ENCODE assay signal across 8 mouse cellular contexts in the genomic region with DNA sequence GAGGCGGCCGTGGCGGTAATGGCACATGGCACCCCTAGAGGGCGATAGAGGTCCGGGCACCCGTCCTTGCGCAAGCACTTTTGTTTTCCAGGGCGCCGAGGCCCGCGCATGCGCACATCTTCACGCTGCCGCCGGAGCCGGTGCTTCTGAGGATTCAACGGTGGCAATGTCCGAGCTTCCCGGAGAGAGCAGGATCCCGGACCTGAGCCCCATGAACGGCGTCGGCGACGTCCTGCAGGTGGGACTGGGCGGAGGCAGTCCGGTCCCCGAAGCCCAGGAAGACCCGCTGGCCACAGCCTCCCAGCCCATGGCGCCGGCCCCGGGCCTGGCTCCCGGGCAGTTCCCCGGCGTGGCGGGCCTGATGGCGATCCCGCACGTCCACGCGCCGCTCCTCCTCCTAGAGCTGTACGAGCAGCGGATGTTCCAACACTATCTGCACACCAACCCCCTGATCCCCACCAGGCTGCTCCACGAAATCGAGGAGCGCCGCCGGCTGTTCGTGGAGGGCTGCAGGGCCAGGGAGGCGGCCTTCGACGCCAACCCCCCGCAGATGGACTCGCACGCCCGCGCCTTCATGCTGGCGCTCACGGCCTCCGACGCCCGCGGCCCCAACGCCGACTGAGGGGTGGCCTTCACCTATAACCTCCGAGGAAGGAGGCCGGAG. TPM values are rescaled to one million over a fixed set of nuclear protein-coding genes. Genes with fewer than 3 reads are reported as not detected.
DNase-seq lines count a peak whose midpoint lies in the region; ATAC-seq and TF ChIP-seq lines count a peak whose summit lies in the region.

TSS of gene Eid2b (plus strand) at position 125 of the 664 bp plus-strand sequence.

- TF ChIP-seq POLR2A in brain, embryonic 14.5 days (IDR thresholded peaks at IDR 0.05; ENCODE audit: borderline replicate concordance, extremely low read depth, insufficient read depth, insufficient read length, poor library complexity, severe bottlenecking), result peak; percentile 50; the same call in 1 of the 2 replicates
- peak; percentile 57; the same call in 1 of the 2 replicates for TF ChIP-seq POLR2A in limb, embryonic 14.5 days (IDR thresholded peaks at IDR 0.05; ENCODE audit: borderline replicate concordance, extremely low read depth, insufficient read depth, insufficient read length)

- no peaks in the 10 kb centered on the region for H3K79me2 ChIP-seq in C2C12 (ENCODE audit: control insufficient read depth, insufficient read depth)

- H3K27me3 ChIP-seq in C2C12 (ENCODE audit: control insufficient read depth, insufficient read depth, insufficient read length), result no peaks in the 10 kb centered on the region
- H3K27me3 ChIP-seq in heart, embryonic 10.5 days (ENCODE audit: insufficient read depth, poor library complexity, severe bottlenecking), result no peaks in the 10 kb centered on the region
- H3K27me3 ChIP-seq in kidney, embryonic 14.5 days (ENCODE audit: control insufficient read depth, insufficient read depth, low read length), result no peaks in the 10 kb centered on the region
- no peaks in the 10 kb centered on the region for H3K27me3 ChIP-seq in limb, embryonic 14.5 days (ENCODE audit: control insufficient read depth, insufficient read depth, low read length)
- no peaks in the 10 kb centered on the region for H3K27me3 ChIP-seq in midbrain, postnatal 0 days (ENCODE audit: insufficient read depth, low read length)

- ATAC-seq in erythroblast, adult 5-6 weeks (replicated peaks; ENCODE audit: low FRiP score, poor library complexity, severe bottlenecking), result peak; percentile 95
- ATAC-seq in kidney, embryonic 14.5 days (ENCODE audit: low FRiP score, low TSS enrichment), result peak; percentile 82
- ATAC-seq in limb, embryonic 14.5 days (ENCODE audit: low FRiP score, low read depth), result peak; percentile 71
- ATAC-seq in midbrain, postnatal 0 days (ENCODE audit: low FRiP score), result peak; percentile 68

- H3K9ac ChIP-seq in kidney, embryonic 14.5 days (ENCODE audit: low read depth, low read length), result peak within 1 kb of the TSS; percentile 88
- H3K9ac ChIP-seq in limb, embryonic 14.5 days (ENCODE audit: low read depth, low read length, severe bottlenecking), result peak within 1 kb of the TSS; percentile 92
- H3K9ac ChIP-seq in midbrain, postnatal 0 days (replicated peaks; ENCODE audit: low read length, poor library complexity, severe bottlenecking), result peak within 1 kb of the TSS; percentile 95

- peak within 1 kb of the TSS; percentile 93 for H3K27ac ChIP-seq in heart, embryonic 10.5 days
- peak within 1 kb of the TSS; percentile 47; the same call in 1 of the 2 replicates for H3K27ac ChIP-seq in kidney, embryonic 14.5 days (ENCODE audit: low read depth, low read length)
- peak within 1 kb of the TSS; percentile 52; the same call in 1 of the 2 replicates for H3K27ac ChIP-seq in limb, embryonic 14.5 days (replicated peaks; ENCODE audit: low read depth, low read length)
- peak within 1 kb of the TSS; percentile 86 for H3K27ac ChIP-seq in midbrain, postnatal 0 days (ENCODE audit: low read depth, low read length)

- no peaks in the 10 kb centered on the region for H3K36me3 ChIP-seq in C2C12 (ENCODE audit: control insufficient read depth, insufficient read depth)
- peaks cover 5% of the 10 kb centered on the region; the same call in 1 of the 2 replicates for H3K36me3 ChIP-seq in heart, embryonic 10.5 days
- peaks cover 3% of the 10 kb centered on the region; the same call in 1 of the 2 replicates for H3K36me3 ChIP-seq in kidney, embryonic 14.5 days (ENCODE audit: control insufficient read depth, insufficient read depth, low read length)
- peaks cover 5% of the 10 kb centered on the region; the same call in 1 of the 2 replicates for H3K36me3 ChIP-seq in limb, embryonic 14.5 days (ENCODE audit: control insufficient read depth, insufficient read depth, low read length)
- H3K36me3 ChIP-seq in midbrain, postnatal 0 days (ENCODE audit: insufficient read depth, low read length), result 0 out of 2 replicates have a peak, but pooled peaks cover 4% of the 10 kb centered on the region

- 3% methylated on average over 68 of the region's 68 CpGs for WGBS in heart, embryonic 10.5 days
- WGBS in kidney, embryonic 14.5 days, result 2% methylated on average over 68 of the region's 68 CpGs
- WGBS in limb, embryonic 14.5 days, result 6% methylated on average over 68 of the region's 68 CpGs
- WGBS in midbrain, postnatal 0 days, result 2% methylated on average over 68 of the region's 68 CpGs

- peak within 1 kb of the TSS; percentile 82 for H3K4me2 ChIP-seq in kidney, embryonic 14.5 days (replicated peaks; ENCODE audit: low read depth, low read length)
- peak within 1 kb of the TSS; percentile 84 for H3K4me2 ChIP-seq in limb, embryonic 14.5 days (replicated peaks; ENCODE audit: low read depth, low read length, severe bottlenecking)
- peak within 1 kb of the TSS; percentile 86 for H3K4me2 ChIP-seq in midbrain, postnatal 0 days (ENCODE audit: low read depth, low read length, poor library complexity, severe bottlenecking)

- peaks cover 6% of the 10 kb centered on the region; the same call in 1 of the 2 replicates for H3K4me1 ChIP-seq in heart, embryonic 10.5 days
- 0 out of 2 replicates have a peak, but pooled peaks cover 7% of the 10 kb centered on the region for H3K4me1 ChIP-seq in kidney, embryonic 14.5 days (ENCODE audit: control insufficient read depth, insufficient read depth, low read length)
- H3K4me1 ChIP-seq in limb, embryonic 14.5 days (ENCODE audit: control insufficient read depth, insufficient read depth, low read length), result 0 out of 2 replicates have a peak, but pooled peaks cover 5% of the 10 kb centered on the region
- peaks cover 3% of the 10 kb centered on the region; the same call in 1 of the 2 replicates for H3K4me1 ChIP-seq in midbrain, postnatal 0 days (ENCODE audit: insufficient read depth, low read length)

- H3ac ChIP-seq in C2C12 (ENCODE audit: control insufficient read depth, insufficient read length, low read depth), result peak within 1 kb of the TSS; percentile 76

- H3K4me3 ChIP-seq in C2C12 (ENCODE audit: insufficient read depth, poor library complexity, severe bottlenecking), result peak within 1 kb of the TSS; percentile 36
- peak within 1 kb of the TSS; percentile 72 for H3K4me3 ChIP-seq in heart, embryonic 10.5 days
- H3K4me3 ChIP-seq in kidney, embryonic 14.5 days (ENCODE audit: low read length), result peak within 1 kb of the TSS; percentile 69
- H3K4me3 ChIP-seq in limb, embryonic 14.5 days (replicated peaks; ENCODE audit: low read length), result peak within 1 kb of the TSS; percentile 73
- peak within 1 kb of the TSS; percentile 70 for H3K4me3 ChIP-seq in midbrain, postnatal 0 days (ENCODE audit: low read depth, low read length)

- DNase-seq in brain, embryonic 14.5 days (ENCODE audit: low read depth), result peak; percentile 98
- peak; percentile 96 for DNase-seq in heart, embryonic 10.5 days (ENCODE audit: low spot score)
- peak; percentile 96 for DNase-seq in limb, embryonic 14.5 days (ENCODE audit: low spot score)
- peak; percentile 95 for DNase-seq in midbrain, postnatal 0 days (ENCODE audit: low spot score)
- DNase-seq in spleen, postnatal 10 days (ENCODE audit: low spot score in 2 of 2), result peak; percentile 94 to 96

- H3K9me3 ChIP-seq in heart, embryonic 10.5 days, result no peaks in the 10 kb centered on the region
- H3K9me3 ChIP-seq in kidney, embryonic 14.5 days (ENCODE audit: control insufficient read depth, low read length), result no peaks in the 10 kb centered on the region
- no peaks in the 10 kb centered on the region for H3K9me3 ChIP-seq in limb, embryonic 14.5 days (ENCODE audit: control insufficient read depth, low read length)
- H3K9me3 ChIP-seq in midbrain, postnatal 0 days (ENCODE audit: low read length), result no peaks in the 10 kb centered on the region

- TF ChIP-seq CTCF in C2C12 (IDR thresholded peaks at IDR 0.05; ENCODE audit: control insufficient read depth, insufficient read depth, insufficient read length), result peak; percentile 88
- peak; percentile 94 for TF ChIP-seq CTCF in brain, embryonic 14.5 days (IDR thresholded peaks at IDR 0.05; ENCODE audit: borderline replicate concordance, extremely low read depth, insufficient read depth, insufficient read length)
- peak; percentile 90 for TF ChIP-seq CTCF in midbrain, postnatal 0 days (IDR thresholded peaks at IDR 0.05)

- no peaks in the 10 kb centered on the region for H3K79me3 ChIP-seq in C2C12 (ENCODE audit: low read depth)

TF ChIP-seq in C2C12, 6 proteins besides CTCF, POLR2A, EP300 and RAD21:
- TF ChIP-seq MYOG (IDR thresholded peaks at IDR 0.05; ENCODE audit: control insufficient read depth, extremely low read depth, insufficient read length) (no peak), USF1 (IDR thresholded peaks at IDR 0.05; ENCODE audit: low read depth) (no peak), FOSL1 (IDR thresholded peaks at IDR 0.05; ENCODE audit: insufficient read depth, low read length, poor library complexity, severe bottlenecking) (no peak), MYOD1 (IDR thresholded peaks at IDR 0.05; ENCODE audit: control insufficient read depth, insufficient read length, low read depth) (no peak), CEBPB (IDR thresholded peaks at IDR 0.05; ENCODE audit: low read depth) (peak; percentile 94), MAX (IDR thresholded peaks at IDR 0.05) (peak; percentile 2)

RNA-seq across cellular contexts. Expression of gene Eid2b, which starts in this region (rescaled TPM):
- 4.3 TPM for polyA plus RNA-seq in C2C12 (2012; fragmentation: generic; extraction: Trizol)
- 40.9 and 46.6 TPM in 2 replicates for polyA plus RNA-seq in brain, embryonic 14.5 days (2012; rRNA removed)
- total RNA-seq in erythroblast, adult 5-6 weeks (2015; ENCODE audit: low replicate concordance), result 0.58 TPM in 1 of 2 replicates, not detected in the other
- total RNA-seq in erythroblast, adult 5-6 weeks (2017; ENCODE audit: low replicate concordance), result 1.7 and 3.0 TPM in 2 replicates
- 5.6 and 7.1 TPM in 2 replicates for polyA plus RNA-seq in heart, embryonic 10.5 days (2016; fragmentation: Nextera tagmentation; extraction: Ambion mirVana)
- polyA plus RNA-seq in kidney, embryonic 14.5 days (2014; fragmentation: Nextera tagmentation; extraction: Ambion mirVana), result 10.0 and 12.1 TPM in 2 replicates
- 15.4 and 18.3 TPM in 2 replicates for polyA plus RNA-seq in limb, embryonic 14.5 days (2012; rRNA removed)
- polyA plus RNA-seq in limb, embryonic 14.5 days (2014; fragmentation: Nextera tagmentation; extraction: Ambion mirVana), result 14.3 and 14.9 TPM in 2 replicates
- total RNA-seq in midbrain, postnatal 0 days (2014; rRNA removed), result 44.0 and 64.2 TPM in 2 replicates
- 50.9 and 52.8 TPM in 2 replicates for polyA plus RNA-seq in midbrain, postnatal 0 days (2015; fragmentation: Nextera tagmentation; extraction: Ambion mirVana)

Comparison
In these comparisons a context has a peak if more than half of its experiments do, and no peak if none do; other contexts are left out.
1. Peak in every context shown above with its lines: DNase-seq, ATAC-seq, H3K4me3 ChIP-seq and H3K27ac ChIP-seq.
2. RNA of gene Eid2b (total RNA-seq): 44.0 to 64.2 TPM in midbrain, postnatal 0 days; 0.58 to 3.0 TPM in erythroblast, adult 5-6 weeks; every median in the first group is over 10 times any median in the second.